Mouse (Mus musculus) retina, postnatal 1 day (tissue): ENCODE measurements at regions not wholly inside any gene's neighbourhood (a gene's known extent, or its start where the extent isn't known, plus 50 kb on each side); places are given as distances from the start of the nearest gene placed in this dataset.

ENCODE experiments used
- DNase-seq: peaks from one replicate; pipeline ENCODE4 v3.0.0-alpha.2; 2012

GRCm38 (mm10) chr2:61527127-61527526 is 51.3 kb upstream of the Tank start:
- DNase-seq, result no peak

DNA sequence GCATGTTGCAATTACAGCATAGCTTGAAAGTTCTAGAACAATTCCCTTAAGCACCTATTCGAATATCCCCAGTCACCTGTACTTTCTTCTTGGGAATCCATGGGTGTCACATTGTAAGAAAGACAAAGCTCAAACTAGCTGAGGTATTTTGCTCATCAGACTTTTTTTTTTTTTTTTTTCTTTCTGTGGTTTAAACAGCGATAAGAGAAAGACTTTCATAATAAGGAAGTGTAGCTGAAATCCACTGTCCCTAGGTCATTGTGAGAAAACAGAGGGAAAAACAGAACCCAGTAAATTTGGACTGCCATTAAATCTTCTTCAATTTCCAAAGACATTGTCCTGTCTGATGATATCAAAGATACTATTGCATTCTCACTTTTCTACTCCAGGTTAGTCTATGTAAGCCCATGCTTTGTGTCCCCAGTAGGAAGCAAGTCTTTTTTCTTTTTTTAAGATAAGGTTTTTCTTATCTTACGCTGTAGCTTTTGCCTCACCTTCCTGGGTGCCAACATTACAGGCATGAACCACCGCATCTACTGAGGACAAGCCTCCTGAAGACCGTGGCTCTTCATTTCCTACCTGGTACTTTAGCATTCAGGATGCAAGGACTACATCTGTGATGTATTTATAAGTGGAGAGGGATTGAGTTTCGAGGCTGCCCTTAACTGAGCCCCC is 54.2 kb upstream of the Tank start:
- no peak for DNase-seq

GRCm38 (mm10) chr2:61514445-61515123 is 63.8 kb upstream of the Tank start:
- no peak for DNase-seq

GRCm38 (mm10) chr2:61513787-61514444 is 64.5 kb upstream of the Tank start:
- no peak for DNase-seq

DNA sequence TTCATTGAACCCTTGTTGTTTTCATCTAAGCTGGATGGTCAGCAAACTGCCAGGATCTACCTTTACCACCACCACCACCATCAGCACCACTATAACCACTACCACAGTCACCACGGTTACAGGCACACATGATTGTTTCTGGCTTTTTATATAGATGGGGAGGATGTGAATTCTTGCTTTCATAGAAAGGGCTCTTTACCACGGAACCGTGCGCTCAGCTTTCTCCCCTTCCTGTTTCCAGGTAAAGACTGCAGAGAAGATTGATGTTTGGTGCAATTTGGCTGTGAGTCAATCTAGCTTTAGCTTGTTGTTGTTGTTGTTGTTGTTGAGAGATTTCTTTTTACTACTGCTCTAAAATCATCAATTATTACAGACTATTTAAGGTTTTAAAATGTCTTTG is 74.8 kb upstream of the Tank start:
- DNase-seq, result no peak

DNA sequence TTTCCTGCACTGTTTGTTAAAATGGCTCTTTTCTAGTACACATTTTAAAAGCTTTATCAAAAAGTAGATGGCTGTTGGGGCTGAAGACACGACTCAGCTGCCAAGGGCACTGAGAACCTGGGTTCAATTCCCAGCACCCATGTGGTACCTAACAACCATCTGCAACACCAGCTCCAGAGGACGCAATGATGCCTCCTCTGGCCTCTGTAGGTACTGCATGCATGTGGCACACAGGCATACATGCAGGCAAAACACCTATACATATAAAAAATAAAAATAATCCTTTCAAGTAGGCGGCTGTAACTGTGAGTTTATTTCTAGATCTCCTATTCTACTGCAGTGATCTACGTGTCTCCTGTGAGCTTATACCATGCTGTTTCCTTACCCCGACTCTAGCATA is 76.5 kb upstream of the Tank start:
- no peak for DNase-seq

DNA sequence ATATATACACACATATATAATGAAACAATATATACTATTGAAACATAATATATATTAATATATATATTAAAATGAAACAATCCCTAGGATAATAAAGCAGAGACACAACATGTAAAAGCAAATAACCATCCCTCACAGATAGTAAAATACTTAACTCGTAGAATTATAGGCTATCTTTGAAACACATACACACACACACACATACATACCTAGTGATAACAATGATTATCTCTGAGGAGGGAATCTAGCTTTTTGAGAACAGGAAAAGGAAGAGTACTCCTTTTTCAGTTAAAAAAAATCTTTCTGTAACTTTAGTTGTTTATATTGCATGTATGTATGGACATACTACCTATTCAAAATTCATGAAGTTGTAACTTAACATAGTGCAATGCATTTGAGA is 79.1 kb upstream of the Tank start:
- no peak for DNase-seq

GRCm38 (mm10) chr2:61497930-61498329 is 80.5 kb upstream of the Tank start:
- DNase-seq, result no peak

DNA sequence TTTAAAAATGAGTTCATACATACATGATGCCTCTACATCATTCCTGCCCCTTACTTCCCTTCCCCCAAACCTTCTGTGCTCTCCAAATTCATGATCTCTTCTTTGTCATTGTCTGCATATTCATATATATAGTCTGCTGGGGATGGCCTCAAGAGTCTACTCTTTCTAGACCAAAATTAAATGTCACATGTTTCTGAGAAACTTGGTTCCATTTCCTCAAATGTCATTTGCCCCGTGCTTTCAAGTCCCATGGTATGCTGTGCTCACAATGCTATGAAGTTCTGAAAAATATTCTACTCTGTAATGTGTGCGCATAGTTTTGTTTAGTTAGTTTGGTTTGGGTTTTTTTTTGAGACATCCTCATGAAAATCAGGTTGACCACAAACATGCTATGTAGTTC is 81.4 kb upstream of the Tank start:
- DNase-seq, result no peak

GRCm38 (mm10) chr2:61493918-61494712 is 84.3 kb upstream of the Tank start:
- peak; percentile 83 for DNase-seq

DNA sequence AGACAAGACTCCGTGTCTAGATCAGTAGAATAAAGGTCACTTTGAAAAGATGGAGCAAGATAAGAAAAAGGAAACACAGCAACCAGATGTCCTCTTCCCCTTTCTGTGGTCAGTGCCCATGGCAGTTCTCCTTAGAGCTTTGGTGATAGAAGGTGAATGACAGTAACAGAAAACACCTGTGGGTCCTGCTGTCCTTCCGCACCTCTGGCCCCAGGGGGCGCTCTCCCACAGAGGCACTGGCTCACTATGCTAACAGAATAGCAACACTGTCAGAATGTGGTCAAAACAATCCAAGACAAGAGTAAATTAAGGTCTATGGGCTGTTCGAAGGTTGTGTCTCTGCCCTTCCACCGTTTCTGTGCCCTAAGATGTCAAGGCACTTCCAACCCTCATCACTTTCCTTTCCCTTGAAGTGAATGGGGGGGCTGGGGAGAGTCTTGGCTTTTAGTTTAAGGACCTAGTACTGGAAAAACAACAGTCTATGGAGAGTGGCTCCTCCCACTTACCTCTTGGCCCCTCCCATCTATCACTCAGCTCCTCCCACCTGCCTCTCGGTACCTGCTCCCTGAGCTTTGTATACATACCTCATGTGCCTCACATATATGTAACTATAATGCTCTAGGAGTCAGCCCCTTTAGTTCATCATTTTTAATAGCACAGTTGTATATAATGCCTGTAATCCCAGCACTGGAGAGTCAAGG is 86.2 kb upstream of the Tank start:
- peak; percentile 11 for DNase-seq

DNA sequence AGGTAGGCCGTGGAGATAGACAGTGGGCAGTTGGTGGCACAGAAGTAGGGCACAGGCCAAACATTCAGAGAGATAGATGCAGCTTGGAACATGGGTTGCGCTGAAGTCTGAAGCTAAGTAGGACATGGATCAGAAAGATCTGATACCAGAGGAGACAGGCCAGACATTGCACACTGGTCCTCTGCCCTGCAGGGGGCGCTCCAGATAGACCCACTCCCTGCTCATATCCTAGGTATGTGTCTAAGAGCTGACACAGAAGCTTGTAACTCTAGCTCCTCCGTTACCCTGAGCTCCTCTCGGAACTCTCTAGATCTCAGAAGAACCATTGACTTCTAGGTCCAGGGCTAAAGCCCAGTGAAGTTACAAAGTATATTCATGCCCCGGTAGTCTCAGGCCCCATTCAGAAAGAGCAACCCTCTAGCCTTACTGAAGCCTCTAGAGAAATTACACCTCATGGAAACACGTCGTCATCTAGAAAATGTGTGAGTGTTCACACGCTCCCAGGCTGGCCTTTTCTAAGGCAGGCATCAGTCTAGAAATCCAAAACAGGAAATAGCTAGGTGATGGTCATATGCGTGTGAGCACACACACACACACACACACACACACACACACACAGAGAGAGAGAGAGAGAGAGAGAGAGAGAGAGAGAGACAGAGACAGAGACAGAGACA is 87.8 kb upstream of the Tank start:
- DNase-seq, result no peak

DNA sequence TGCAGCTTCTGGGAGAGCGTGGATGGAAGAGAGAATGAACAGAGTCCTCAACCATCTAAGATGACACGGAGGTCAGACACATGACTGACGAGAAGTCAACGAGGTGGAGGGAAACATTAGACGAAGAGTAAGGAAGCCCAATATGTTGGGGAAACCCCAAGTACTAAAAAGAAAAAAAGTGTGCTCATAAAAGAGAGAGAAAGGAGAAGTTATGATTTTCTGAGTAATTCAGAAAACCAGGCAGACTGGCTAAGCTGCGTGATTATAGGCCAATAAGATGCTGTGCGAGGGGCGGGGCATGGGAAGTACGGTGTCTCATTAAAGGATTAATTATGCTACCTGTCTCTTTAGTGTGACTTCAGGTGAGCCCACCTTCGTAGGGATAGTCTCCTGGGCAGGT is 88.6 kb upstream of the Tank start:
- no peak for DNase-seq

- DNase-seq, result no peak
These were observed 94.6 kb upstream of the Tank start for GRCm38 (mm10) chr2:61483820-61484219.

DNA sequence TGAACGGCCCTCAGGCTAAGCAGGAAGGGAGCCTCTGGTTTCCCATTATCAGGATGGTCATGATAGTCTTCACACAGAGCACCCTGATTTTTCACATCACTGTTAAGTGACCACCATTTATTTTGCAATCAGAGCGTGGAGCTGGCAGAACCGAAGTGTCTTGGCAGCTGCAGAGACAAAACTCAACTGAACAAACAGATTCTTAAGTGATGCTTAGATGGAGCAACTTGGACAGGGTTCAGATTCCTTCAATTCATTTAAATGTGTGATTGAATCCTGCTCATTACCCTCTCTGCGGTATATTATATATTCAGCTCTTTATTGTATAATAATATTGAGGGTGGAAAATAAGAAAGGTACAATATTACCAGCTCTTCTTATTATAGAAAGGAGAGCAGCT is 101.7 kb upstream of the Tank start:
- no peak for DNase-seq

DNA sequence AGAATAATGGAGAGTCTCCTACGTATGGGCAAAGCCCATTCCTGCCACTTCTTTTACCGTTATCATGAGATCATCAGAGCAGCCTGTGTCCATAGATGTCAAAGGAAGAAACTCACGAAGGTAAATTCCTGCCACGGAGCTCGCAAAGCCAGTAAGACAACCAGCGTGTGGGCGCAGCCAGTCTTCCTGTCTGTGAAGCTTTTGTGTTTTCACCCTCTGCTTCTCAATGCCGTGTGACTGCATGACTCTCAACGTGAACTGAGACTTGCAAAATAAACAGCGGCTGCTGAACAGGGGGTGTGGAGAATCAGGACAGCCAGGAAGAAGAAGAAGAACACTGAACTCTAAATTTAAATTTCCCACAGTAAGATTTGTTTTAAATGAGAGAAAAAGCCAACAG is 103.8 kb upstream of the Tank start:
- DNase-seq, result no peak

- DNase-seq, result no peak
These were observed 107.9 kb upstream of the Tank start for GRCm38 (mm10) chr2:61470521-61470920.

- DNase-seq, result no peak
These were observed 108.3 kb upstream of the Tank start for GRCm38 (mm10) chr2:61470064-61470463.

DNA sequence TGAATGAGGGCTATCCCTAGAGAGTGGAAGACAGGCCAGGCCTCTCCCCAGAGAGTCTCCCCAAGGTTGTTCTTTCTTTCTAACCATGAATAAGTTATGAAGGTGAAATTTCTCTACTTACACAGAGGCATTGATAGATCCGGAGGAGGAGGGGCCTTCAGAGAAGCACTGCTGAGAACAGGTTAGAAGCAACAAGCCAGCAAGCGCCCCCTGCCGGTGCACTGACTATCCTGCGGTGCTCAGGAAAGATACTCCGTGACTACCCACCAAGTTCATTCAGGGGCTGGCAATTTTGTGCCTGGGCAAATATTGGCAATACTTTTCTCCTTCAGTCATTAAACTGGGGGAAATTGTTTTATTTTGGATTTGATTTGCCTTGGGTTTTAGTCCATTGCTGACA is 122.5 kb upstream of the Tank start:
- peak; percentile 57 for DNase-seq

DNA sequence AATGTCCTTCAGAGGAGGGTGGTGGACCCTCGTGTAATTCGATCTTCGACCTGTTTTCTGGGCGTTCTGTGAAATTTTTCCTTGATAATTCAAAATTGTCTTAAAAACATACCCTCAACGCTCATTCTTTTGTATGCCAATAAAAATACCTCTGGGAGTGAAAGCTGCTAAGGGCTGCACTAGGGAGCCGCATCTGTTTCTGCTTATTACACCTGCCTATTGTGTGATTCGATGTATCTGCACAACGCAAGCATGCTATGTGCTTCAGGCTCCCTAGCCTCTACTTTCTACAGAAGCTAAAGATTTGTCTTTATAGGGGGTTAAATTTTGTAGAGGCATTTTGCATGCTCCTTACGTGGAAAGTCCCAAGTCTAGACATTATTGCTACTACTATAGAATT is 123.7 kb upstream of the Tank start:
- DNase-seq, result no peak

DNA sequence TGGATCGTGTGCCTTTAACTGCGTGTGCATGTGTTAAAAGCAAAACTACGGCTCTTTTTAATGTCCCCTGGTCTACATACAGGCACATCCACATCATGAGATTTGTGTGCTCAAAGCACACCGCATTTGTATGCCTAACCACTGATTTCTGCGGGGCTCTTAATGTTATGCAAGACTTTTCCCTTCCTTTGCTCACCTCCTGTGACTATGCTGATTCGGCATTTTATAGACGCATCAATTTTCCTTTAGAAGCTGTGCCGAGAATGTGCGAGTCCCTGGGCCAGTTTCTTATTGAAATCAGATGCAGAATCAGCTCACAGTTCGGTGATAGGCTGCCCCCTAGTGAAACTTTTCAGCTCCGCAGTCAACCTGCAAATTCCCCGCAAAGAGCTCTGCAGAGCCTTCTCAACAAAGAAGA is 124.1 kb upstream of the Tank start:
- DNase-seq, result peak; percentile 90
